Mouse (Mus musculus): ENCODE data around the gene Gpatch3. TPM values are rescaled to one million over a fixed set of nuclear protein-coding genes. Genes with fewer than 3 reads are reported as not detected.

Gene Gpatch3
- polyA plus RNA-seq (2014; fragmentation: Nextera tagmentation; extraction: Ambion mirVana), result 6.9 and 8.9 TPM in 2 replicates

DNA sequence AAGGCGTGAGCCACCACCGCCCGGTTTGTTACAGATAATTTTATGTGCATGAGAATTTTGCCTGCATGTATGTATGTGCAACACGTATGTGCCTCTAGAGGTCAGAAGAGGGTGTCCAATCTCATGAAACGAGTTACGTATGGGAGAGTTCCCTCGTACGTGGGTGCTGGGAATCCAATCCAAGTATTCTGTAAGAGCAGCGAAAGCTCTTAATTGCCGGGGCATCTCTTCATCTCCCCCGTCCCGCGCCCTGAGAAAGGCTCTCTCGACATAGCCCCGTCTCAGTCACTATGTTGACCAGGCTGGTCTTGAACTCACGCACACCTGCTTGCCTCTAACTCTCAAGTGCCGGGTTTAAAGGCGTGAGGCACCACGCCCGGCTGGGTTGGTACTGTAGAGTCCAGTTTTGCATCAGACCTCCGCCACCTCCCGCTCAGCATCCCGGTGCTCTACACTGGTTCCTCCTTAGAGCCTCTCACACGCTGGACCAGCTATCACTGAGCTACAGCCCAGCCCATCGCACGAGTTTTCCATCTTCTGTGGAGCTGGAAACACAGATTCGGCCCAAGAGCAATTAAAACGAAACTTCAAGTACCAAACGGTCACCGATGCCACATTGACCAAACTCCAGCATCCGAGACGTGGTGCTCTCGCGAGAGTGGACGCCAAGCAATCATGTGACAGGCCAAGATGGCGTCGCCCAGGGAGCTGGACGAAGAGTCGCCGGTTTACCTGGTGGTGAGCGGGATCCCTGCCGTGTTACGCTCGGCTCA, at the start of gene Gpatch3:
Gpatch3 (plus strand) TSS at position 676 of the 773 bp plus-strand sequence.
- no peaks in the 10 kb centered on the region for H3K27me3 ChIP-seq (ENCODE audit: control insufficient read depth, insufficient read depth, low read length)
- H3K4me1 ChIP-seq (replicated peaks; ENCODE audit: control insufficient read depth, insufficient read depth, low read length), result 0 out of 2 replicates have a peak, but pooled peaks cover 3% of the 10 kb centered on the region
- peak within 1 kb of the TSS; percentile 56 for H3K27ac ChIP-seq (ENCODE audit: low read depth, low read length)
- H3K9ac ChIP-seq (ENCODE audit: low read depth, low read length), result peak within 1 kb of the TSS; percentile 76
- H3K36me3 ChIP-seq (ENCODE audit: control insufficient read depth, insufficient read depth, low read length), result no peaks in the 10 kb centered on the region
- peak; percentile 81 for ATAC-seq (ENCODE audit: low FRiP score)
- peak within 1 kb of the TSS; percentile 71 for H3K4me2 ChIP-seq (replicated peaks; ENCODE audit: low read depth, low read length)
- no peaks in the 10 kb centered on the region for H3K9me3 ChIP-seq (ENCODE audit: control insufficient read depth, low read length)
- peak within 1 kb of the TSS; percentile 99 for H3K4me3 ChIP-seq (ENCODE audit: low read depth, low read length)
- peak; percentile 92 for DNase-seq (ENCODE audit: low spot score)
- 8% methylated on average over 44 of the region's 44 CpGs for WGBS

DNA sequence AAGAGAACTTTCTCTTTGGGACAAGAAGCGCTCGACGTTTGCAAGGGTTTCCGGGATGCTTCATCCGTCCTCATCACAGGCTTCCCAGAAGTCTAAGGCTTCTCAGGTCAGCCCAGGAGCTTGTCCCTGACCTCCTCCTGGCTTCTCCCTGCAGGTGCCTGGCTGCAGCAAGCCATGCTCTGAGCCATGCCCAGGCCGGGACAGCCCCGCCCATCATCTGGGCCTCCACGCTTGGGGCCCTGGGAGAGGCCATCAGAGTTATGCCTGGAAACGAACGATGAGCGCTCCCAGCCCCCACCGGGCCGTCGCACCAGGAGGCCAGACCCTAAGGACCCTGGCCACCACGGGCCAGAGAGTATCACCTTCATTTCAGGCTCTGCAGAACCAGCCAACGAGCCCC, 46.8 kb upstream of the Gpatch3 start:
- Histone ChIP-seq H3K9me3 (ENCODE audit: control insufficient read depth, low read length) (no peaks in the 10 kb centered on the region), H3K36me3 (ENCODE audit: control insufficient read depth, insufficient read depth, low read length) (peaks cover 8% of the 10 kb centered on the region; the same call in 1 of the 2 replicates), H3K4me1 (replicated peaks; ENCODE audit: control insufficient read depth, insufficient read depth, low read length) (no peaks in the 10 kb centered on the region), H3K9ac (ENCODE audit: low read depth, low read length) (no peak overlapping the region), H3K4me2 (replicated peaks; ENCODE audit: low read depth, low read length) (no peak overlapping the region), H3K27ac (ENCODE audit: low read depth, low read length) (no peak overlapping the region), H3K4me3 (ENCODE audit: low read depth, low read length) (no peak overlapping the region), H3K27me3 (ENCODE audit: control insufficient read depth, insufficient read depth, low read length) (no peaks in the 10 kb centered on the region)
- 68% methylated on average over 16 of the region's 16 CpGs for WGBS
- ATAC-seq (ENCODE audit: low FRiP score) (no peak), DNase-seq (ENCODE audit: low spot score) (no peak)

DNA sequence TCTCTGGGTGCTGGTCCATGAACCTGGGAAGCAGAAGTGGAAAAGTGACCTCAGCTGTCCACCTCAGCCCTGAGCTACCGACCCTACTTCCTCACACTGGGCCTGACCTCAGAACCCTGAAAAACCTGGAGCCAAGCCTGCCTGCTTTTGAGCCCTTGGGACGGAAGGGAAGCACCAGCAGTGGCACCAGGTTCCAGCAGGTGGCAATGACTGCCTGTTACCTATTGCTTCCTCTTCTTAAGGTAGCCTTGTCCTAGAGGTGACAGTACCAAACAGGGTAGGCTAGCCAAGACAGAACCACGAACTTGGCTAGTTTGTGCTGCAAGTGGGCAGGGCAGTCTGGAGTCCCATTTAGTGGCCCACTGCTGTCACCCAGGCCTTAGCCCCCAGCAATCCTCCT, 41.8 kb upstream of the Gpatch3 start:
- Histone ChIP-seq H3K9ac (ENCODE audit: low read depth, low read length) (no peak overlapping the region), H3K27ac (ENCODE audit: low read depth, low read length) (no peak overlapping the region), H3K4me3 (ENCODE audit: low read depth, low read length) (no peak overlapping the region), H3K4me2 (replicated peaks; ENCODE audit: low read depth, low read length) (no peak overlapping the region), H3K36me3 (ENCODE audit: control insufficient read depth, insufficient read depth, low read length) (peaks cover 24% of the 10 kb centered on the region), H3K9me3 (ENCODE audit: control insufficient read depth, low read length) (no peaks in the 10 kb centered on the region), H3K27me3 (ENCODE audit: control insufficient read depth, insufficient read depth, low read length) (no peaks in the 10 kb centered on the region), H3K4me1 (replicated peaks; ENCODE audit: control insufficient read depth, insufficient read depth, low read length) (no peaks in the 10 kb centered on the region)
- WGBS, result 92% methylated on average over 3 of the region's 3 CpGs
- DNase-seq (ENCODE audit: low spot score) (no peak), ATAC-seq (ENCODE audit: low FRiP score) (no peak)

- Histone ChIP-seq H3K4me3 (ENCODE audit: low read depth, low read length) (no peak overlapping the region), H3K27ac (ENCODE audit: low read depth, low read length) (no peak overlapping the region), H3K36me3 (ENCODE audit: control insufficient read depth, insufficient read depth, low read length) (peaks cover 21% of the 10 kb centered on the region), H3K27me3 (ENCODE audit: control insufficient read depth, insufficient read depth, low read length) (no peaks in the 10 kb centered on the region), H3K4me2 (replicated peaks; ENCODE audit: low read depth, low read length) (no peak overlapping the region), H3K9ac (ENCODE audit: low read depth, low read length) (no peak overlapping the region), H3K4me1 (replicated peaks; ENCODE audit: control insufficient read depth, insufficient read depth, low read length) (no peaks in the 10 kb centered on the region), H3K9me3 (ENCODE audit: control insufficient read depth, low read length) (no peaks in the 10 kb centered on the region)
- 95% methylated on average over 3 of the region's 3 CpGs for WGBS
- no peak for ATAC-seq (ENCODE audit: low FRiP score)
- no peak for DNase-seq (ENCODE audit: low spot score)
These were observed 38.5 kb upstream of the Gpatch3 start for GRCm38 (mm10) chr4:133536081-133536480.

DNA sequence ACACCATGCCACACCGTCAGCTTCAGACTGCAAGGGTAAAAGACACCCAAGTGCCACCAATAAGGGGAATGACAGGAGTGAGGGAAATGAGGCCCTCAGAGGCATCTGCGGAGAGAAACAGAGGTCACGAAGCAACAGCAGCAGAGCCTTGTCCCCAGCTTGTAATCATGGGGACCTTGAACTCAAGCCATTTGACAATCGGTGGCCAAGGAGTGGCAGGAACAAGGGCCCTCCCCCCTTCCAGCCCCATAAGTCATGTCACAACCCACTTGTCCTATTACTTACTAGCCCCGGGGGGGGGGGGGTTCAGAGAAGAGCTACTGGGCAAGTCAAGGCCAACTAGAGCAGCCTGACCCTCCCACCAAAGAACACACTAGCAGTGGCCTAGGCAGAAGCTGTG, 37.9 kb upstream of the Gpatch3 start:
- no peak overlapping the region for H3K27ac ChIP-seq (ENCODE audit: low read depth, low read length)
- no peaks in the 10 kb centered on the region for H3K27me3 ChIP-seq (ENCODE audit: control insufficient read depth, insufficient read depth, low read length)
- no peak overlapping the region for H3K4me3 ChIP-seq (ENCODE audit: low read depth, low read length)
- no peak for ATAC-seq (ENCODE audit: low FRiP score)
- no peak for DNase-seq (ENCODE audit: low spot score)
- no peaks in the 10 kb centered on the region for H3K4me1 ChIP-seq (replicated peaks; ENCODE audit: control insufficient read depth, insufficient read depth, low read length)
- H3K9me3 ChIP-seq (ENCODE audit: control insufficient read depth, low read length), result no peaks in the 10 kb centered on the region
- no peak overlapping the region for H3K4me2 ChIP-seq (replicated peaks; ENCODE audit: low read depth, low read length)
- H3K9ac ChIP-seq (ENCODE audit: low read depth, low read length), result no peak overlapping the region
- peaks cover 21% of the 10 kb centered on the region for H3K36me3 ChIP-seq (ENCODE audit: control insufficient read depth, insufficient read depth, low read length)
- 95% methylated on average over 5 of the region's 5 CpGs for WGBS

DNA sequence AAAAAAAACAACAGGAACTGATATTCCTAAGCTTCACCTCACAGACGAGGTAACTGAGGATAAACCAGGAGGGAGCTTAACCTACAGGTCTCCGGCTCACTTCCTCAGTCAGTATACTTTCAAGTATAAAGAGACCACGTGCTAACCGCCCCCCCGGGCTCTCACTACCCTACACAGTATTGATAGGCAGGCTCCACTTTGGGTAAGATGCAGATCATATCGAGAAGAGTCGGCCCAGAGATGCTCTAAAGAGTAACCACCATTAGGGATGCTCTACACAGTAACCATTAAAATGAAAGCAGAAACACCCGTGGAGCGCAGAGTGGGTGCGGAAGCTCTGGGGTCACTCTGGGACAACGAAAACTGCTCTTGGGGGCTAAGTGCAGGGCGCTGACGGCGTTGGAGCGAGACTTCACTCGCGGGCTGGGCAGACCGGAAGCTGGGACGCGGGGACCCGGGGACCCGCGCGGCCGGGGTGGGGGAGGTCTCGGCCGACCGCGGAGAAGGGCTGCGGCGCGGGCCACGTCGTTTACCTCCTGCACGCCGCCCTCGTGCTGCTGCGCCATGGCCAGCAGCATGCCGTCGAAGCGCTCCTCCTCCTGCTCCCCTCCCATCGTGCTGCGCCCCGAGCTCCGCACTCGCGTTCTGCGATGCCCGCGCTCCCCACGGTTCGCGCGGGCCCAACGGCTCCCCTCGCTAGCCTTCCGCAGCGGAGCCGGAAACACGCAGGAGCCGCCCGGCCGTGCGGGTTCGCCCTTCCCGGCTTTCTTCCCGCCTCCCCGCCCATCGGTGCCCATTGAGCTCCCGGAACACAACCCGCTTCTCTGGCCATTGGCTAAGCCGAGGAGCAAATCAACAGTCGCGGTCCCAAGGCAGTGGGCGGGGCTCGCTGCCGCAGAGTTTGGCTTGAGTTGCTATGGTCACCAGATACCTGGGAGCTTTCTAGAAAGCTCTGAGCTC, 29.0 kb upstream of the Gpatch3 start, which contains the start of gene Nudc:
Nudc (minus strand) TSS at position 725 of the 960 bp plus-strand sequence.
- no peaks in the 10 kb centered on the region; the same call in 1 of the 2 replicates for H3K36me3 ChIP-seq (ENCODE audit: control insufficient read depth, insufficient read depth, low read length)
- H3K4me1 ChIP-seq (replicated peaks; ENCODE audit: control insufficient read depth, insufficient read depth, low read length), result peaks cover 3% of the 10 kb centered on the region; the same call in 1 of the 2 replicates
- peak within 1 kb of the TSS; percentile 80 for H3K4me2 ChIP-seq (replicated peaks; ENCODE audit: low read depth, low read length)
- H3K9me3 ChIP-seq (ENCODE audit: control insufficient read depth, low read length), result no peaks in the 10 kb centered on the region
- H3K27me3 ChIP-seq (ENCODE audit: control insufficient read depth, insufficient read depth, low read length), result no peaks in the 10 kb centered on the region
- H3K9ac ChIP-seq (ENCODE audit: low read depth, low read length), result peak within 1 kb of the TSS; percentile 91
- H3K27ac ChIP-seq (ENCODE audit: low read depth, low read length), result peak within 1 kb of the TSS; percentile 39
- H3K4me3 ChIP-seq (ENCODE audit: low read depth, low read length), result peak within 1 kb of the TSS; percentile 94
- DNase-seq (ENCODE audit: low spot score) (peak; percentile 95), ATAC-seq (ENCODE audit: low FRiP score) (peak; percentile 96)
- WGBS, result under 1% methylated on average over 68 of the region's 77 CpGs

DNA sequence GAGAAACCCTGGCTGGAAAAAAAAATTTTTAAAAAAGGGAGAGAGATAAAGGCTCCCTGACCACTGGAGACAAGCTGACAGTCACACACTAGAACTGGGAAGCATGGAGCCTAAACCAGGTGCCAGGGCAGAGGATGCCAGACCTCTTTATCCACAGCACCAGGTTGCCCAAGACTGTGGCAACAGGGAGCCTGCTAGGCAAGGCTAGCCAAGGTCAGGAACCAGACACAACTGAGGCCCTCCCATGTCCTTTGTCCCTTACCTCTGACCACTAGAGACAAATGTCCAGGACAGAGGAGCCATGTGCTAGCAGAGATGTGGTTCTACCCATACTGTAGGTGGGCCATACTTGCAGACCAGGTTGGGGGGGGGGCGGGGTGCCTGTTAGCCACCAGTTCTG, 22.5 kb upstream of the Gpatch3 start:
- no peak overlapping the region for H3K4me2 ChIP-seq (replicated peaks; ENCODE audit: low read depth, low read length)
- no peak for ATAC-seq (ENCODE audit: low FRiP score)
- no peaks in the 10 kb centered on the region for H3K36me3 ChIP-seq (ENCODE audit: control insufficient read depth, insufficient read depth, low read length)
- H3K4me1 ChIP-seq (replicated peaks; ENCODE audit: control insufficient read depth, insufficient read depth, low read length), result no peaks in the 10 kb centered on the region
- WGBS, result 83% methylated on average over 1 of the region's 1 CpGs
- H3K27ac ChIP-seq (ENCODE audit: low read depth, low read length), result no peak overlapping the region
- H3K9ac ChIP-seq (ENCODE audit: low read depth, low read length), result no peak overlapping the region
- no peaks in the 10 kb centered on the region for H3K27me3 ChIP-seq (ENCODE audit: control insufficient read depth, insufficient read depth, low read length)
- no peak overlapping the region for H3K4me3 ChIP-seq (ENCODE audit: low read depth, low read length)
- DNase-seq (ENCODE audit: low spot score), result no peak
- H3K9me3 ChIP-seq (ENCODE audit: control insufficient read depth, low read length), result no peaks in the 10 kb centered on the region

DNA sequence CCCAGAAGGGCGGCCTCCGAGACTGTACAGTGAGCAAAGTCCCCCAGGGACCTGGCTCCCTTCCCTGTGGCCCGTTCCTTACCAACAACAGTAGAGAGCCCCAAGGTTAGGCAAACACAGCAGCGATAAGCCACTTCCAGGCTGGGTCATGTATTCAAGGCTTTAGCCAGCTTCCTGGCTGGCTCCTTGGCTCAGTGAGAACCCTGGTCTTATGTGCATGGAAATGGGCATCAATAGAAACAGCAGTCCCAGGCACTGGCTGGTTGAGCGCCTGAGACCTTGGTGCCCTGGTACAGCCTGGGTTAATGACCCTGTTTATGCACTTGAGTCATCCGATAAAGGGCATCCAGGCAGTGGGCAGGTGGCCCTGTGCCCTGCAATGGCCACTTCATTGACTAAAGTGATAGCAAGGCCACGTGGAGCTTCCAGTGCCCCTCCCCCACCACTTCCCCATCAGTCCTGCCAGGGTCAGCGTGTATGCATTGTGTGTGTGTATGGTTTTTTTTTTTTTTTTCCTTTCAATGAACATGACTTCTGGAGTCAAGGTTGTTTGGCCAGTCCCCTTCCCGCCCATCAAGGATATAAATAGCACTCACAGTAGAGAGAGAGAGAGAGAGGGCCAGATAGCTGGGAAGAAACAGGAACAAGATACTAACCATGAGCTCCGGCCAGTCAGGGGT, 21.6 kb upstream of the Gpatch3 start, which contains the start of gene Nr0b2:
Nr0b2 (plus strand) TSS at position 609 of the 680 bp plus-strand sequence.
- H3K4me1 ChIP-seq (replicated peaks; ENCODE audit: control insufficient read depth, insufficient read depth, low read length), result no peaks in the 10 kb centered on the region
- H3K27me3 ChIP-seq (ENCODE audit: control insufficient read depth, insufficient read depth, low read length), result no peaks in the 10 kb centered on the region
- H3K9me3 ChIP-seq (ENCODE audit: control insufficient read depth, low read length), result no peaks in the 10 kb centered on the region
- H3K27ac ChIP-seq (ENCODE audit: low read depth, low read length), result no peak within 1 kb of the TSS
- no peaks in the 10 kb centered on the region for H3K36me3 ChIP-seq (ENCODE audit: control insufficient read depth, insufficient read depth, low read length)
- ATAC-seq (ENCODE audit: low FRiP score) (no peak), DNase-seq (ENCODE audit: low spot score) (no peak)
- H3K9ac ChIP-seq (ENCODE audit: low read depth, low read length), result no peak within 1 kb of the TSS
- H3K4me3 ChIP-seq (ENCODE audit: low read depth, low read length), result no peak within 1 kb of the TSS
- 75% methylated on average over 10 of the region's 10 CpGs for WGBS
- H3K4me2 ChIP-seq (replicated peaks; ENCODE audit: low read depth, low read length), result no peak within 1 kb of the TSS
